In the genomic region with DNA sequence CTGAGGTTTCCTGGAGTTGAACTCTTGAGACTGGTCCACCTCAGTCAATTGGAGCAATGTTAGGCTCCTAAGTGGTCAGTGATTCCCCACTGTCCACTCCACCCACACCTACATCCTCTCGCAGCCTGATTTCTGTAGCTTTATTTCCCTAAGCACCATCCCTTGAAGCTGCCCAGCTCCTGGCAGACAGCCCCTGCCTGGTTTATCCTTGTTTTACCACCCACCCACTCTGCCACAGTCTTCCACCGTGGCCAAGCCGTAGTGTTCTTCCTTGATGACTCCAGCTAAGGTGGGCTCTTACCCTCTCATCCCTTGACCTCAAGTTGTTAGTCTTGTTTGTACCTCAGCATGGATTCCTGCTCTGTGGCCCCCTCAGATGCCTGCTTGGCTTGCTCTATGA, we compare ENCODE assay signal across 11 mouse cellular contexts. TPM values are rescaled to one million over a fixed set of nuclear protein-coding genes. Genes with fewer than 3 reads are reported as not detected.
DNase-seq lines count a peak whose midpoint lies in the region; ATAC-seq and TF ChIP-seq lines count a peak whose summit lies in the region.
"Had no signal": no experiment of that assay in that cellular context is flagged by ENCODE, and none has a peak within 500 bp of the region (broad histone marks: within the 10 kb centered on the region; RNA-seq: fewer than 3 reads in every experiment).

No protein-coding gene starts in this region.

- intact Hi-C loops in left cerebral cortex, adult 2 months (cut with DNase I): loop anchor here (2.0 to 5.0 kb wide), 2 partner anchors 42 to 237 kb away; no protein-coding TSS in a partner anchor

- no peaks in the 10 kb centered on the region for H3K9me3 ChIP-seq in hindbrain, embryonic 13.5 days
- H3K9me3 ChIP-seq in midbrain, postnatal 0 days (ENCODE audit: low read length): no peaks in the 10 kb centered on the region
- H3K9me3 ChIP-seq: embryonic facial prominence, embryonic 13.5 days had no signal

- H3K36me3 ChIP-seq in hindbrain, embryonic 13.5 days: no peaks in the 10 kb centered on the region
- no peaks in the 10 kb centered on the region for H3K36me3 ChIP-seq in midbrain, postnatal 0 days (ENCODE audit: insufficient read depth, low read length)
- H3K36me3 ChIP-seq in thymus, adult 2 months (ENCODE audit: control insufficient read depth, insufficient read depth, low read length): no peaks in the 10 kb centered on the region
- H3K36me3 ChIP-seq: embryonic facial prominence, embryonic 13.5 days had no signal

- no peak overlapping the region for H3K9ac ChIP-seq in hindbrain, embryonic 13.5 days
- H3K9ac ChIP-seq in midbrain, postnatal 0 days (replicated peaks; ENCODE audit: low read length, poor library complexity, severe bottlenecking): no peak overlapping the region
- H3K9ac ChIP-seq: embryonic facial prominence, embryonic 13.5 days; liver, embryonic 14.5 days had no signal

- no peak for ATAC-seq in hindbrain, embryonic 13.5 days (ENCODE audit: low FRiP score)
- no peak for ATAC-seq in midbrain, postnatal 0 days (ENCODE audit: low FRiP score)
- ATAC-seq in erythroblast, adult 5-6 weeks (replicated peaks; ENCODE audit: low FRiP score, poor library complexity, severe bottlenecking): no peak

- H3K4me1 ChIP-seq in hindbrain, embryonic 13.5 days (replicated peaks): peaks cover 79% of the 10 kb centered on the region
- peaks cover 24% of the 10 kb centered on the region for H3K4me1 ChIP-seq in midbrain, postnatal 0 days (ENCODE audit: insufficient read depth, low read length)
- H3K4me1 ChIP-seq in thymus, adult 2 months (replicated peaks; ENCODE audit: control insufficient read depth, insufficient read depth, low read length): no peaks in the 10 kb centered on the region

- no peak for TF ChIP-seq POLR2A in thymus, adult 2 months (IDR thresholded peaks at IDR 0.05; ENCODE audit: control insufficient read depth, extremely low read depth, insufficient read depth, low read length, poor library complexity)

- peak overlapping the region; percentile 36 for H3K4me3 ChIP-seq in left cerebral cortex, adult 2 months
- no peak overlapping the region for H3K4me3 ChIP-seq in hindbrain, embryonic 13.5 days
- no peak overlapping the region for H3K4me3 ChIP-seq in midbrain, postnatal 0 days (ENCODE audit: low read depth, low read length)
- H3K4me3 ChIP-seq in thymus, adult 2 months (ENCODE audit: control insufficient read depth, insufficient read depth, low read length): no peak overlapping the region
- H3K4me3 ChIP-seq: embryonic facial prominence, embryonic 13.5 days had no signal

- 77% methylated on average over 3 of the region's 3 CpGs for WGBS in hindbrain, embryonic 13.5 days
- 69% methylated on average over 3 of the region's 3 CpGs for WGBS in midbrain, postnatal 0 days
- 92% methylated on average over 3 of the region's 3 CpGs for WGBS in thymus, adult 2 months

- no peak for TF ChIP-seq CTCF in left cerebral cortex, adult 2 months (IDR thresholded peaks at IDR 0.05)
- TF ChIP-seq CTCF in midbrain, postnatal 0 days (IDR thresholded peaks at IDR 0.05): no peak
- TF ChIP-seq CTCF in thymus, adult 2 months (IDR thresholded peaks at IDR 0.05; ENCODE audit: borderline replicate concordance, control insufficient read depth, extremely low read depth, insufficient read depth, low read length, poor library complexity): no peak

- DNase-seq in left cerebral cortex, adult 2 months (ENCODE audit: extremely low spot score in 1 of 2, low spot score in 2 of 2): peak; percentile 11 to 39
- DNase-seq in left cerebral cortex, adult 11 months (ENCODE audit: low spot score): no peak
- peak; percentile 43 for DNase-seq in cerebellum, adult 9-10 months
- no peak for DNase-seq in midbrain, postnatal 0 days (ENCODE audit: low spot score)
- no peak for DNase-seq in thymus, adult 2 months
- DNase-seq: kidney, postnatal 4 days; thymus, adult 18-20 months had no signal

- no peaks in the 10 kb centered on the region for H3K27me3 ChIP-seq in hindbrain, embryonic 13.5 days
- H3K27me3 ChIP-seq in midbrain, postnatal 0 days (ENCODE audit: insufficient read depth, low read length): no peaks in the 10 kb centered on the region
- peaks cover 2% of the 10 kb centered on the region; the same call in 1 of the 2 replicates for H3K27me3 ChIP-seq in thymus, adult 2 months (ENCODE audit: control insufficient read depth, insufficient read depth, low read length)

- peak overlapping the region; percentile 46 for H3K4me2 ChIP-seq in hindbrain, embryonic 13.5 days
- H3K4me2 ChIP-seq in midbrain, postnatal 0 days (ENCODE audit: low read depth, low read length, poor library complexity, severe bottlenecking): 0 out of 2 replicates have a peak overlapping the region, but pooled peaks have one; percentile 18
- H3K4me2 ChIP-seq: embryonic facial prominence, embryonic 13.5 days had no signal

- H3K27ac ChIP-seq in left cerebral cortex, adult 2 months: peak overlapping the region; percentile 71
- H3K27ac ChIP-seq in hindbrain, embryonic 13.5 days: no peak overlapping the region
- H3K27ac ChIP-seq in midbrain, postnatal 0 days (ENCODE audit: low read depth, low read length): 0 out of 2 replicates have a peak overlapping the region, but pooled peaks have one; percentile 6
- no peak overlapping the region for H3K27ac ChIP-seq in thymus, adult 2 months (ENCODE audit: control insufficient read depth, insufficient read depth, low read length)
- H3K27ac ChIP-seq: embryonic facial prominence, embryonic 13.5 days; liver, embryonic 14.5 days had no signal

RNA-seq across cellular contexts. Expression of gene Apba2, which starts 4.1 kb away (rescaled TPM):
- total RNA-seq in left cerebral cortex, adult 2 months (2021): 100 to 1,000 TPM; 261 to 283 TPM
- 152 and 154 TPM in 2 replicates for polyA plus RNA-seq in hindbrain, embryonic 13.5 days (2015; fragmentation: Nextera tagmentation; extraction: Ambion mirVana)
- total RNA-seq in midbrain, postnatal 0 days (2014; rRNA removed): 374 and 379 TPM in 2 replicates
- polyA plus RNA-seq in midbrain, postnatal 0 days (2015; fragmentation: Nextera tagmentation; extraction: Ambion mirVana): 185 and 199 TPM in 2 replicates
- total RNA-seq in erythroblast, adult 5-6 weeks (2015; ENCODE audit: low replicate concordance): not detected in 2 replicates
- not detected in 2 replicates for total RNA-seq in erythroblast, adult 5-6 weeks (2017; ENCODE audit: low replicate concordance)
- polyA plus RNA-seq in thymus, adult 2 months (2012; rRNA removed): 17.1 and 18.1 TPM in 2 replicates

Comparison
In these comparisons a context has a peak if more than half of its experiments do, and no peak if none do; other contexts are left out.
1. DNase-seq: peak in left cerebral cortex, adult 2 months (2 of 2) and cerebellum, adult 9-10 months (single experiment); none in left cerebral cortex, adult 11 months (single experiment), midbrain, postnatal 0 days (single experiment) and thymus, adult 2 months (single experiment).
2. H3K27ac ChIP-seq: peak in left cerebral cortex, adult 2 months (single experiment) and midbrain, postnatal 0 days (single experiment); none in hindbrain, embryonic 13.5 days (single experiment) and thymus, adult 2 months (single experiment).
3. RNA of gene Apba2, which starts 4.1 kb away (total RNA-seq): 374 to 379 TPM in midbrain, postnatal 0 days and 261 to 283 TPM in left cerebral cortex, adult 2 months; not detected in erythroblast, adult 5-6 weeks; every median in the first group is over 100 times any median in the second.